Mouse (Mus musculus) G1E (cell line): ENCODE measurements around the gene Nell1.

Source experiments
- CTCF ChIP-seq: IDR thresholded peaks from 2 replicates; pipeline ENCODE4 v1.5.1; 2012; ENCODE audit warnings: low read depth, low read length, inconsistent platforms, mixed read lengths
- GATA1 ChIP-seq: IDR thresholded peaks from 2 replicates; pipeline ENCODE4 v1.6.1; 2012; ENCODE audit warnings: borderline replicate concordance, low read length, inconsistent platforms, mixed read lengths
- POLR2AphosphoS5 ChIP-seq: IDR thresholded peaks from 2 replicates; pipeline ENCODE4 v1.6.1; 2012; ENCODE audit warnings: low read depth, low read length, inconsistent platforms; ENCODE audit not compliant: insufficient replicate concordance
- TAL1 ChIP-seq: conservative IDR thresholded peaks from 2 replicates; pipeline ENCODE4 v1.6.1; 2012; ENCODE audit warnings: low read depth, low read length, inconsistent platforms, mixed read lengths

- no peak for TF ChIP-seq CTCF
- no peak for TF ChIP-seq TAL1
- no peak for TF ChIP-seq GATA1
- TF ChIP-seq POLR2AphosphoS5: no peak
These were observed 495.9 kb downstream of the Nell1 start for GRCm38 (mm10) chr7:50470555-50470954.
